Mouse (Mus musculus) frontal cortex, adult (tissue): ENCODE data around the gene Adipor1.
"Not testable (repeated sequence)": the region's sequence is repeated elsewhere in the genome, so short reads cannot be mapped to it uniquely, and the experiment has no call there.

Source experiments
- ATAC-seq: cut with Nextera tagmentation; 2 replicates; pipeline ENCODE4 v1.9.2; 2017; ENCODE audit warnings: mild to moderate bottlenecking, moderate library complexity, mixed read lengths; ENCODE audit not compliant: low TSS enrichment

Gene Adipor1

GRCm38 (mm10) chr1:134419751-134420458 is 4.7 kb downstream of the Adipor1 start:
- ATAC-seq, result no peak

- no peak for ATAC-seq
These were observed 8.7 kb downstream of the Adipor1 start for GRCm38 (mm10) chr1:134423911-134424310.

- ATAC-seq, result no peak
These were observed 11.1 kb downstream of the Adipor1 start for GRCm38 (mm10) chr1:134426289-134426688.

- ATAC-seq, result no peak
These were observed 17.8 kb downstream of the Adipor1 start for GRCm38 (mm10) chr1:134433002-134433401.

GRCm38 (mm10) chr1:134433473-134433872 is 18.3 kb downstream of the Adipor1 start:
- no peak for ATAC-seq

- no peak for ATAC-seq
These were observed 20.2 kb downstream of the Adipor1 start for GRCm38 (mm10) chr1:134435414-134435813.

GRCm38 (mm10) chr1:134440437-134440836 is 25.3 kb downstream of the Adipor1 start:
- ATAC-seq, result no peak

GRCm38 (mm10) chr1:134441737-134442136 is 26.6 kb downstream of the Adipor1 start:
- ATAC-seq, result not testable (repeated sequence)

- no peak for ATAC-seq
These were observed 27.2 kb downstream of the Adipor1 start for GRCm38 (mm10) chr1:134442394-134442793.

- ATAC-seq, result not testable (repeated sequence)
These were observed 28.1 kb downstream of the Adipor1 start for GRCm38 (mm10) chr1:134443288-134443687.

- no peak for ATAC-seq
These were observed 30.2 kb downstream of the Adipor1 start for GRCm38 (mm10) chr1:134445418-134445817.

- ATAC-seq, result not testable (repeated sequence)
These were observed 33.4 kb downstream of the Adipor1 start for GRCm38 (mm10) chr1:134448537-134448936.

- no peak for ATAC-seq
These were observed 35.0 kb downstream of the Adipor1 start for GRCm38 (mm10) chr1:134450201-134450600.

GRCm38 (mm10) chr1:134450986-134451385 is 35.8 kb downstream of the Adipor1 start:
- peak; percentile 75; the same call in 1 of the 2 replicates for ATAC-seq

GRCm38 (mm10) chr1:134454904-134455824 is 40.0 kb downstream of the Adipor1 start, which contains the start of gene Klhl12:
Klhl12 (plus strand) TSS chr1:134455531.
- peak; percentile 89 for ATAC-seq

- no peak for ATAC-seq
These were observed 40.9 kb downstream of the Adipor1 start for GRCm38 (mm10) chr1:134456060-134456459.

GRCm38 (mm10) chr1:134458139-134458727 is 43.1 kb downstream of the Adipor1 start:
- no peak for ATAC-seq

GRCm38 (mm10) chr1:134460294-134461284 is 45.4 kb downstream of the Adipor1 start:
- ATAC-seq, result no peak
